Mouse (Mus musculus): ENCODE results near the gene Igfbp5.

- TF ChIP-seq GATA1 (IDR thresholded peaks at IDR 0.05; ENCODE audit: borderline replicate concordance, low read length) (no peak), FLI1 (IDR thresholded peaks at IDR 0.05; ENCODE audit: low read length) (no peak)
Measured at GRCm38 (mm10) chr1:72822893-72823292, 51.8 kb downstream of the Igfbp5 start.

Measured in megakaryocyte, embryonic 14.5 days (primary cell).